Mouse (Mus musculus): ENCODE results near the gene Mfap1a.

GRCm38 (mm10) chr2:121443068-121443349 lies 63.5 kb downstream of the Mfap1a start:
- TF ChIP-seq CTCF (conservative IDR thresholded peaks at IDR 0.05; ENCODE audit: insufficient read depth, insufficient read length, low read depth, low read length) (no peak), POLR2A (IDR thresholded peaks at IDR 0.05; ENCODE audit: low read depth, low read length) (no peak)
